Mouse (Mus musculus) retina, adult 2 months (tissue): ENCODE data around the gene Haus2.

Source experiments
- DNase-seq: peaks from one replicate; pipeline ENCODE4 v3.0.0-alpha.2; 2012; ENCODE audit warnings: low read depth, low spot score

Haus2 gene

GRCm38 (mm10) chr2:120663491-120664154 is 54.4 kb downstream of the Haus2 start:
- no peak for DNase-seq

- DNase-seq, result no peak
Measured at GRCm38 (mm10) chr2:120667446-120667845, 58.3 kb downstream of the Haus2 start.

- DNase-seq, result no peak
Measured at GRCm38 (mm10) chr2:120670253-120670652, 61.1 kb downstream of the Haus2 start.
